Mouse (Mus musculus) liver, embryonic 11.5 days (tissue): ENCODE measurements around the gene Tcaf3. TPM values are rescaled to one million over a fixed set of nuclear protein-coding genes. Genes with fewer than 3 reads are reported as not detected.

Experiments used
- ATAC-seq: fragments of 200-750 bp; cut with Nextera tagmentation; replicated peaks from 2 replicates; pipeline ENCODE4 v1.8.0; 2017; ENCODE audit warnings: moderate number of reproducible peaks, mild to moderate bottlenecking, moderate TSS enrichment, moderate library complexity; ENCODE audit not compliant: low FRiP score
- DNase-seq: peaks from one replicate; pipeline ENCODE4 v3.0.0-alpha.2; 2017; ENCODE audit warnings: low spot score
- H3K27ac ChIP-seq: fragments of 300-500 bp; sonication (generic); 2 replicates; pipeline ENCODE4 v1.5.1; 2014; ENCODE audit warnings: mild to moderate bottlenecking, low read depth, low read length, control low read depth
- H3K27me3 ChIP-seq: fragments of 300-500 bp; sonication (generic); replicated peaks from 2 replicates; pipeline ENCODE4 v1.6.1; 2014; ENCODE audit warnings: low read length, mixed read lengths; ENCODE audit not compliant: control insufficient read depth, insufficient read depth
- H3K36me3 ChIP-seq: fragments of 300-500 bp; sonication (generic); 2 replicates; pipeline ENCODE4 v1.6.1; 2014; ENCODE audit warnings: mild to moderate bottlenecking, low read length, moderate library complexity, mixed read lengths; ENCODE audit not compliant: control insufficient read depth, insufficient read depth
- H3K4me1 ChIP-seq: fragments of 300-500 bp; sonication (generic); replicated peaks from 2 replicates; pipeline ENCODE4 v1.6.1; 2014; ENCODE audit warnings: low read length, mixed read lengths; ENCODE audit not compliant: control insufficient read depth, insufficient read depth
- H3K4me2 ChIP-seq: fragments of 300-500 bp; sonication (generic); 2 replicates; pipeline ENCODE4 v1.6.1; 2014; ENCODE audit warnings: mild to moderate bottlenecking, control low read depth, moderate library complexity
- H3K4me3 ChIP-seq: fragments of 300-500 bp; sonication (generic); 2 replicates; pipeline ENCODE4 v1.5.1; 2014; ENCODE audit warnings: low read depth, low read length, control low read depth
- H3K9ac ChIP-seq: fragments of 300-500 bp; sonication (generic); 2 replicates; pipeline ENCODE4 v1.6.1; 2014; ENCODE audit warnings: low read depth, low read length, control low read depth
- H3K9me3 ChIP-seq: fragments of 300-500 bp; sonication (generic); 2 replicates; pipeline ENCODE4 v1.6.1; 2016; ENCODE audit warnings: low read length, inconsistent platforms, mixed read lengths; ENCODE audit not compliant: control insufficient read depth
- WGBS: fragments of 180-500 bp; shearing (Covaris S2); extraction: QIAGEN DNeasy Blood & Tissue Kit; methylation state at CpG from one replicate; pipeline ENCODE4 v1.1.7; 2014; 5-methylcytosine and 5-hydroxymethylcytosine counted together
- polyA plus RNA-seq: library from polyadenylated mRNA; unstranded; fragments of >200 nt; fragmentation: Nextera tagmentation; extraction: Ambion mirVana; gene quantifications from 2 replicates; pipeline ENCODE4 v1.2.1, GENCODE M21; 2014

Tcaf3 gene
- polyA plus RNA-seq, 1 experiment from 2014 or later, result not detected

GRCm38 (mm10) chr6:42558641-42559040 lies 38.9 kb downstream of the Tcaf3 start:
- no peaks in the 10 kb centered on the region for H3K4me1 ChIP-seq
- no peak overlapping the region for H3K4me2 ChIP-seq
- H3K27ac ChIP-seq, result no peak overlapping the region
- H3K4me3 ChIP-seq, result no peak overlapping the region
- H3K9me3 ChIP-seq, result no peaks in the 10 kb centered on the region
- 94% methylated on average over 14 of the region's 14 CpGs for WGBS
- H3K9ac ChIP-seq, result no peak overlapping the region
- no peaks in the 10 kb centered on the region for H3K36me3 ChIP-seq
- DNase-seq (no peak), ATAC-seq (no peak)
- H3K27me3 ChIP-seq, result no peaks in the 10 kb centered on the region

GRCm38 (mm10) chr6:42547461-42547860 lies 50.0 kb downstream of the Tcaf3 start, which contains the start of gene Olfr455:
Gene Olfr455, minus strand, starts transcription at chr6:42547587.
- no peak within 1 kb of the TSS for H3K4me2 ChIP-seq
- H3K36me3 ChIP-seq, result no peaks in the 10 kb centered on the region
- no peaks in the 10 kb centered on the region for H3K27me3 ChIP-seq
- ATAC-seq (no peak), DNase-seq (no peak)
- no peaks in the 10 kb centered on the region for H3K9me3 ChIP-seq
- no peaks in the 10 kb centered on the region for H3K4me1 ChIP-seq
- no peak within 1 kb of the TSS for H3K9ac ChIP-seq
- H3K27ac ChIP-seq, result no peak within 1 kb of the TSS
- WGBS, result 78% methylated on average over 4 of the region's 4 CpGs
- no peak within 1 kb of the TSS for H3K4me3 ChIP-seq

DNA sequence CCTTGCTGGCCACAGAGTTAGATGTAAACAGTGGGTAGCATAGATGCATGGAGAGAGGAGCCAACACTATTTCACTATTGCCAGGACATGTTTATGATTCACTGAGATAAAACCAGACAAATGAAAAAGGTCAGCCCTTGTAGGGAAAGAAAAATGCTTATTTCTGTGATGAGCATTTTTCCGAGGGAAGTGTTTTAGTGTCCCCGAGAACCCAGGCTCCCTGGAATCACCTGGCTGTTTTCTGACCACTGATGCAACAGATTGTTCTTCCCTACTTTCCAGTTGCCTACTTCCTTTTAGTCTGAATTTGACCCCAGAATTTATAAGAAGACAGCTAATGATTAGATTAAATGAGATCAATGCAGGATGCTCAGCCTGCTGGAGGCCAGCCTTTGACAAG lies 51.3 kb downstream of the Tcaf3 start:
- no peaks in the 10 kb centered on the region for H3K4me1 ChIP-seq
- ATAC-seq, result no peak
- no peak for DNase-seq
- no peaks in the 10 kb centered on the region for H3K9me3 ChIP-seq
- WGBS, result 78% methylated on average over 2 of the region's 2 CpGs
- no peak overlapping the region for H3K4me2 ChIP-seq
- no peaks in the 10 kb centered on the region for H3K27me3 ChIP-seq
- H3K9ac ChIP-seq, result no peak overlapping the region
- no peak overlapping the region for H3K27ac ChIP-seq
- H3K4me3 ChIP-seq, result no peak overlapping the region
- H3K36me3 ChIP-seq, result no peaks in the 10 kb centered on the region

GRCm38 (mm10) chr6:42545451-42545885 lies 52.0 kb downstream of the Tcaf3 start:
- Histone ChIP-seq H3K36me3 (no peaks in the 10 kb centered on the region), H3K27me3 (no peaks in the 10 kb centered on the region), H3K9ac (no peak overlapping the region), H3K9me3 (no peaks in the 10 kb centered on the region), H3K27ac (no peak overlapping the region), H3K4me2 (no peak overlapping the region), H3K4me3 (no peak overlapping the region), H3K4me1 (no peaks in the 10 kb centered on the region)
- 43% methylated on average over 2 of the region's 2 CpGs for WGBS
- DNase-seq (no peak), ATAC-seq (no peak)

- Histone ChIP-seq H3K36me3 (no peaks in the 10 kb centered on the region), H3K4me2 (no peak overlapping the region), H3K27me3 (no peaks in the 10 kb centered on the region), H3K9me3 (no peaks in the 10 kb centered on the region), H3K27ac (no peak overlapping the region), H3K4me3 (no peak overlapping the region), H3K4me1 (no peaks in the 10 kb centered on the region), H3K9ac (no peak overlapping the region)
- 44% methylated on average over 1 of the region's 1 CpGs for WGBS
- ATAC-seq (no peak), DNase-seq (no peak)
Observed at GRCm38 (mm10) chr6:42544846-42545245, 52.6 kb downstream of the Tcaf3 start.

- H3K4me3 ChIP-seq, result no peak overlapping the region
- WGBS, result 59% methylated on average over 4 of the region's 4 CpGs
- no peaks in the 10 kb centered on the region for H3K9me3 ChIP-seq
- no peak overlapping the region for H3K9ac ChIP-seq
- no peak for ATAC-seq
- no peak for DNase-seq
- no peak overlapping the region for H3K4me2 ChIP-seq
- H3K27me3 ChIP-seq, result no peaks in the 10 kb centered on the region
- no peaks in the 10 kb centered on the region for H3K36me3 ChIP-seq
- no peaks in the 10 kb centered on the region for H3K4me1 ChIP-seq
- H3K27ac ChIP-seq, result no peak overlapping the region
Observed at GRCm38 (mm10) chr6:42542036-42543031, 55.2 kb downstream of the Tcaf3 start.

DNA sequence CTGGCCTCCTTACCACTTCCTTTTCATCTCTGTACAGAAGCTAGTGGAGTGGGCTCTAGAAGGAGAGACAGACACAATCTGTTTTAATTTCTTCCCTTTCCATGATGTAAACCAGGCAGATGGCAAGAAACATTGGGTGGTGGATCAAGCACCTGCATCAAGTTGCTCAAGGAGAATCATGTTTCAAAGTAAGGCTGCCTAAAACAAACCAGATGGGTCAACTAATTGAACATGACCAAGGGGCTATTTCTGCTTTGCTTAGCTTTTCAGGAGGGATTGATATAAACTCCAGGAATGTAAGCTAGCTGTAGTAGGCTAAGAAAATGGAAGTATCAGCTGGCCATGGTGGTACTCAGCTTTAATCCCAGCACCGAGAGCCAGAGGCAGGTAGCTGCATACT lies 56.8 kb downstream of the Tcaf3 start:
- ATAC-seq (no peak), DNase-seq (no peak)
- H3K27ac ChIP-seq, result no peak overlapping the region
- no peak overlapping the region for H3K4me3 ChIP-seq
- no peaks in the 10 kb centered on the region for H3K27me3 ChIP-seq
- no peak overlapping the region for H3K4me2 ChIP-seq
- no peak overlapping the region for H3K9ac ChIP-seq
- H3K36me3 ChIP-seq, result no peaks in the 10 kb centered on the region
- no peaks in the 10 kb centered on the region for H3K9me3 ChIP-seq
- no peaks in the 10 kb centered on the region for H3K4me1 ChIP-seq
- WGBS, result 76% methylated on average over 1 of the region's 1 CpGs

- Histone ChIP-seq H3K4me3 (no peak overlapping the region), H3K27ac (no peak overlapping the region), H3K4me2 (no peak overlapping the region), H3K4me1 (no peaks in the 10 kb centered on the region), H3K9ac (no peak overlapping the region), H3K9me3 (no peaks in the 10 kb centered on the region), H3K27me3 (no peaks in the 10 kb centered on the region), H3K36me3 (no peaks in the 10 kb centered on the region)
- no peak for ATAC-seq
- DNase-seq, result no peak
- 76% methylated on average over 1 of the region's 1 CpGs for WGBS
Observed at GRCm38 (mm10) chr6:42539711-42540110, 57.8 kb downstream of the Tcaf3 start.
